Mouse (Mus musculus) stomach, postnatal 0 days (tissue): Measurements from ENCODE around the gene Retreg3.

ENCODE experiments used
- CTCF ChIP-seq: IDR thresholded peaks from 2 replicates; pipeline ENCODE4 v1.5.1; 2016; ENCODE audit warnings: antibody characterized with exemption, low read depth, mild to moderate bottlenecking, moderate library complexity
- EP300 ChIP-seq: optimal IDR thresholded peaks from 2 replicates; pipeline ENCODE3; 2016; ENCODE audit warnings: antibody characterized with exemption

DNA sequence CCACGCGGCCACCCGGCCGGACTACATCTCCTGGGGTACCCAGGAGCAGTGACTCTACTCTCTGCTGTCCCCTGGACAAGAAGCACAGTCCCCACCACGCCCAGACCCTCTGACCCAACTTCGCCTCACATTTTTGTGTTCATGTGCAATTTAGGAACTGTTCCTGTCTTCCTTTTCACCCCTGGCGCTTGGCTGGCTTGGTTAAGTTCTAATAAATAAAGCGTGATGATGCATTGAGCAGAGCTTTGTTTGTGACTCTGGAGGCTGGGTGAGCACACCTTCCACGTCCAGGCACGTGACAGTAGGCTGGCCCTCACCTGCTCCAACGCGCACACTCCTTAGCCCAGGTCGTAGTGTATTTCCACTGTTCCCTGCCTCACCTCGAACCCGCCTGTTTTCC is 41.9 kb upstream of the Retreg3 start:
- no peak for TF ChIP-seq CTCF
- TF ChIP-seq EP300: no peak
